Mouse (Mus musculus): ENCODE measurements at regions not wholly inside any gene's neighbourhood (a gene's known extent, or its start where the extent isn't known, plus 50 kb on each side); places are given as distances from the start of the nearest gene placed in this dataset.

DNA sequence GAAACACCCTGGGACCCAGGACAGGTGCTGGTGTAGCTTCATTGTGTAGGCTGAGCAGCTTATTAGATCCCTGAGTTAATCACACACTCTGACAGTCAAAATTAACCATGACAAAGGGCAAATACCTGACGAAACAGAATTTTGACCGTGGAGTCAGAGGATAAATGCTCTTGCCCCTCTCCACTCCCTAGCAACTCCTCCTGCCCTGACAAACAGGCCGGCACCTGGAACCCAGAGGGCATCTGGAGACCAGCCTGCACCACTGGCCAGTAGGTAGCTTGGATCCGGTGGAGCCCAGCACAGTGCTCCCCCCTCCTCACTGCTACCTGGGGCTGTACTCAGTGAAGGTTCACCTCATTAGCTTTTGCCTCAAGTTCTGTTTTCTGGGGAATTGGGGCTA lies 174.5 kb downstream of the Snx10 start:
- no peak for DNase-seq (ENCODE audit: low read depth in 2 of 2, low spot score in 2 of 2)

DNA sequence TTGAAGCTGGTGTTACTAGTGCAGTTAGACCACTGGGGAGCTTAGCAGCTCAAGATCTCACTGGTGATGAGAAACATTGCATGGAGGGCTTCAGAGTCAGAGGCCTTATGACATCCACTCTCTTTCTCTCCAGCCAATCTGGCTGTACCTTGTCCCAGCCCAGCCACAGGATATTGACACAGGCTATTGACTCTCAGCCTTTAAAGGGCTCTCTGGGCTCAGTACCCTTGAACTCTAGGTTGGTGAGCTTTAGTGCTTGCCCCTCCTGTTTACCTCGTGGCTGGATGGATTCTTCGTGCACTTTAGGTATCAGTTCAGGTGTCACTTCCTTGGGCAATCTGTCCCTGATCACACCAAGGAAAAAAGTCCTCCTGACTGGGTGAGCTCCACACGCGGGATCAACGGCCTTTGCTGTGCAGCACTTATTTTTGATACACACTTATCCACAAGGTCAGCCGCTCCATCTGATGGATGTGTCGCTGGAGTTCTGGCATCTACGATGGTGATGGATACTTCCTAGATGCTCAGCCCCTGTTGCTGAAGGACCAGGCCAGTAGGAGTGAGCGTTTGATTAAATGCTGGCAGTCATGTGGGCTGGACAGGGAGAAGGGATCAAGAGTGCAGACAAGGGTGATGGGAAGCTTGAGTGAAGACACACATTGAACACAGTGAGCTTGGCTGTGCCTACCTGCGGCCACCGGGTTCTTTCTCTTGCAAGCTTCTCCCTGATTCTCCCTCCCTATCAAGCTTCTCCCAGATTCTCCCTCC lies 177.7 kb downstream of the Snx10 start:
- DNase-seq (ENCODE audit: low read depth in 2 of 2, low spot score in 2 of 2), result no peak

DNA sequence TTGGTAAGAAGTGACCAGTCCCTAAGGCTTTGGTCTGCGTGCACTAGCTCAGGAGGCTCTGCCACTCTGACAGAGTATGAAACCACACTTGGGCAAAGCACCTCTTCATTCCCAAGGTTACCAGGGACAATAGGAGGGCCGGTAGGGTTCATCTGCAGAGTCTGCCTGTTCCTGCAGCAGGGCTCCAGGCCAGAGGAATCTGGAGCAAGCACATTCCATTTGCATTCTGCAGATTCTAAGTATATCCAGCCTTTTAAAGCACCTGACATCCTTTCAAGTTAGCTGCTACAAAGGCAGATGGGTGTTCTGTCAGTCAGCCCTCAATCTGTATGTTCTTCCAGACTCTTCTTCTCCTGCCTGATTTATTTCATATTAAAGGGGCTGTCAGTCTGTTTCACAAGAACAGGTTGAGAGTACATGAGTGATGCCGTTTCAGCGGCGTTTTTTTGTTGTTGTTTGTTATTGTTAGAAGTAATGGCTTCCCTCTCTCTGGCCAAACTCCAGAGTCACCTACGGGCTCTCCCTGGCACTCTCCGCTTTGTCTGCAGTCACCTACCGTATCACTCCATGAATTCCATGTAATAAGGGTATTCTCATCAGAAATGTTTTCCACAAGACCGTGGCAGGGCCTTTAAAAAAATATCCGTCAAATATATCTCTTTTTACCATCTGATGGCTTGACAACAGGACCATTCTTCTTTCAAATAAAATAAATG lies 178.9 kb downstream of the Snx10 start:
- DNase-seq (ENCODE audit: low read depth in 2 of 2, low spot score in 2 of 2), result no peak

DNA sequence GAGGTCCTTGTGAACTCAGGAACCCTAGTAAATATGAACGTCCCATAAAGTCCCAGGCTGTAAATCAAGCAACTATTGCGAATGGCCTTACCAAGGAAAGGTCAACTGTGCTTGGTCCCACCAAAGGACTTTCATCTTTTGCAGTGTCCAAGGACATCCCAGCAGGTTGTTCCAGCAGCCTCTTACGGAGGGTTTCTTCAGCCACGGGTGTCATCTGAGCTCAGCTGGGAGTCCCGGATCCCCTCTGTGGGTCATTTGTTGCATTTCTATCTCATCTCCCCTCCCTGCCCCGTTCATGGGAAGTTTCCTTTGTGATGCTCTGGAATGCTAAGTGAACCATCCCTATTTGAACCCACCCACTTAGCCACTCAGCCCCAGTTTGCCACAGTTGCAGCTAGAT lies 184.3 kb downstream of the Snx10 start:
- no peak for DNase-seq (ENCODE audit: low read depth in 2 of 2, low spot score in 2 of 2)

DNA sequence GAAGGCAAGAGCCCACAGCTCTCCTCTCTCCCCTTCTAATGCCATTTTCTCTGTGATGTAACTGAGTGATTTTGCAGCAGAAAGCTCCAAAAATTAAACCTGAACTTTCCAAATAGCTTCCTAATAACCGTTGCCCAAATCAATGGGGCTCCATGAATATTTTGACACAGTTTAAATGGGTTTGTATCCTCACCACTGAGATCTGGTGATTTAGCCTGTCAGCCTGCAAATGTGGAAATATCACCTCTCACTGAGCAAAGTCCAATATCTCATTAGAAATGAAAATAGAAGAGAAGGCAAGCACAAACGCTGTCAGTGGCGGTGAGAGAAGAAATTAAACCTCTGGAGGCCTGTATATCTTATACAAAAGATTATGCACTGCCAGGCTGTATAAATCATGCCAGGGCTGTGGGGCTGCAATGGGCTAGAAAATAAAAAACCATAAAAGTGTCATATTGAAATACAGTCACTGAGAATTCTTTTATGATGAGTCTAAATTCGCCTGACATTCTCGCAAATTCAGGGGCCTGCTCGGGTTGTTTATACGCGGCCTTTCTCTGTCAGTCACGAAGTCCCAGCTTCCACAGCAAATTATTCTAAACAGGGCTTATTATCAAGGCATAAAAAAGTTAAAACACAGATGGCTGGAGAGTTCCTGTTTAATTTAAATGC lies 185.1 kb downstream of the Snx10 start:
- no peak for DNase-seq (ENCODE audit: low read depth in 2 of 2, low spot score in 2 of 2)

DNA sequence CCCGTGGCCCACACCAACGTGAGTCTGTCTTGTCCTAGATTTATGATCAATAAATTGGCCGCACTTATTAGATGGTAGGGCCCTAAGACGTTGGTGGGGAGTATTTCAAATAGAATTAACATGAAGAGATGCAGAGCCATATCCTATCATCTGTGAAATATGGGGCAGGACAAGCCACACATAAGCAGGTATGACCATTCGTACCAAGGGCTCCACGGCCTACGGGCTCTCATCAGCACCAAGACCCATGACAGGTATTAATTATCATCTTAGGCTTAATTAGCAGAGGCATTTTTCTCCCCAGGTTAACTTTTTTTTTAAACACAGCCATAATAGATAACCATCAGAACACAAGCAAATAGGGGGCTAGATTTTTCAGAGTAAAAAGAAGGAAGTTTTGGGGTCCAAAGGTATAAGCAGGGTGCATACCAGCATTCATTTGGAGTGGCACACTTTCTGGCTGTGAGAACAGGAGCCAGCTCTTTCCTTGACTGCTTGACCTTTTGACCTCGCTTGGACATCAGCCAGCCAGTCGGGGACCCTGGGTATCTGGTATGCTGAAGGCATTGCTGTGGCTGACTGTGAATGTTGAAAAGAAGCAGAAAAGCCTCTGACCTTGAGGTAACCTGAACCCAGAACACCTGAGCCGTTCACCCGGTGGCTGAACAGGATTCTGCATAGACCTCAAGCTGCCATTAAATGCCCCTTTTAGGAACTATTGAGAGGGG lies 185.8 kb downstream of the Snx10 start:
- no peak for DNase-seq (ENCODE audit: low read depth in 2 of 2, low spot score in 2 of 2)

DNA sequence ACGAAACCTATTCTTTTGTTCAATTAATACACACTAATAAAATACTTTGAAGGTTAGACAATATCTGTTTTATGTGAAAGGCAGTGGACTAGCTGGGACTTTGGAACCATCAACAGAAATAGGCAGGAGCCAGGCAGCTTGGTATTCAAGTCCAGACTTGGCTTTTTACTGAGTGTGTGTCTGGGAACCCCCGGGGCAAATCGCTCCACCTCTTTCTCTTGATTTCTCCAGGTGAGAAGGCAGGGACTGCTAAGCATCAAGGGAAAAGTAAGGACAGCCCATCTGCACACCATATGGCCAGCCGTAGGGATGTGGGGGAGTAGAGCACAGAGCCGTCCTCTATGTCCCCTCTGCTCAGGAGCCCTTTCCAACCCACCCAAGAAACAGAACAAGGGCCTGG lies 186.5 kb downstream of the Snx10 start:
- DNase-seq (ENCODE audit: low read depth in 2 of 2, low spot score in 2 of 2), result no peak

DNA sequence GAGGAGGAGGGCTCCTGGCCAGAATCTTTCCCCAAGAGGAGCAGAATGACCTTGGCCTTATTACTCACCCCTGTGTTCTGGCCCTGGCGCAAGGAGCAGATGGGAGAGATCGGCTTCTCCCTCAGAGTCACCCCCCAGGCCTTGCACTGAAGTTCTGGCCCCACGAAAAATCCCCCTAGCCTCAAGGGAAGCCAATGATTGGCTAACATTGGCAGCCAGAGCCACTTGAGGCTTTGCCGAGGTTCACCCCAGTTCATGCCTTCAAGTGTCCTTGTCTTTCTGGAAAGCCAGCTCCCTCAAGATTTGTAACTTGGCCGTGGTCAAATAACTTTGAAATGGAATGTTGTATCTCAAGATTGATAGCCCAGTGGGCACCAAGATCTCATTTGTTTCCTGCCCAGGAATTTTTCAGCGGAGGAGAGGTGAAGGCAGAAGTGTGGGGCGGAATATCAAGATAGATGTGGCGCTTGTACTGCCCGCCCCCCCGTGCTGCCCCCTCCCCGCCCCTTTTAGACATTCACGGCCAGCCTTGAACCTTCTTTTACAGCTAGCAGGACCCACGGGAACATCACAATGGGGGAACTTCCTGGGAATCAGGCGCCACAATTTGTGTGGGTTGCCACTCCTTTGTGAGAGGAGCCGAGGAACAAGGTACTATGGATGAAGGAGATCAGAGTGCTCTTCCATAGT lies 187.4 kb downstream of the Snx10 start:
- DNase-seq (ENCODE audit: low read depth in 2 of 2, low spot score in 2 of 2), result no peak

DNA sequence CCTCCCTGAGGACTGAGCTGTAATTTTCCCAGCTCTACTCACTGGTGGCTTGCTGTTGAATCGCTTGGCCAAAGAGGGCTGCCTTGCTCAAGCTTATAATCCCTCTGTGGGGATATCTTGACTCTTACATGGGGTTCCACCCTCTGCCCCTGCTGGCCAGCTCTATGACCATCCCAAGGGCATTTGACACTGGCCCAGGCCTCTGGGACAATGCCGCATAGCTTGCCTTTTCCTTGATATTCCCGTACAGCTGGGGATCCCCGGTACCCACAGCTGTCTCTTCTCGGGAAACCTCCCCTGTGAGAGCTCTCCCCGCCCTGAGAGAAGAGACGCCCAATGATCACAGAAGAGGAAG lies 187.9 kb downstream of the Snx10 start:
- no peak for DNase-seq (ENCODE audit: low read depth in 2 of 2, low spot score in 2 of 2)

DNA sequence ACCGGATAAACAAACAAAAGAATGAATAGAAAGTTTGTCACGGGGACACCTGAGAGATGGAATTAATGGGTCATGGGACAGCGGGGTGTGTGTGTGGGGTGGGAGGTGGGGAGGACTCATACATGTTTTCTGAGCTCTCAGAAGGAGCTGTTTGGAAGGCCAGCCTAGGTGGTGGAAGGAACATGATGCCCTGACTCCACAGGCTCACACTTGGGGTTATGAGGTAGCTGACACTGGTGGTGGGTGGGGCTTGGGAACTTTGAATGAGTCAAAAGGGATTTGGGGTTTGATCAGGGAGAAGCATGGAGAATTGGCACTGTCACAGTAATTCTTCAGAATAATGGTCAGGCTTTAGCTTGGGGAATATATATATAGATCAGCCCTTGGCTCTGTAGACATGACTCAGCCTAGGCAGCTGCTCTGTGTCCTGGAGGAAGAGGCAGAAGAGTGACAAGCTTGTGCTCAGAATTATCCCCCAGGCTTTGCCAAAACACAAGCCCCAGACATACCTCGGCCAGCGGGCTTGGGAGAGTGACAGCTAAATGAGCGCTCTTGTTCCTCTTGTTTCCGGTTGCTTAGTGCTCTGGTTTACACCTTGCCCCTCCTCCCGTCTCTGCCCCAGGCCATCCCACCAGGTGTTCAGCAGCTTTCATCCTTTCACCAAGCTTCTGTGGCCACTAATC lies 191.6 kb downstream of the Snx10 start:
- DNase-seq (ENCODE audit: low read depth in 2 of 2, low spot score in 2 of 2), result no peak

DNA sequence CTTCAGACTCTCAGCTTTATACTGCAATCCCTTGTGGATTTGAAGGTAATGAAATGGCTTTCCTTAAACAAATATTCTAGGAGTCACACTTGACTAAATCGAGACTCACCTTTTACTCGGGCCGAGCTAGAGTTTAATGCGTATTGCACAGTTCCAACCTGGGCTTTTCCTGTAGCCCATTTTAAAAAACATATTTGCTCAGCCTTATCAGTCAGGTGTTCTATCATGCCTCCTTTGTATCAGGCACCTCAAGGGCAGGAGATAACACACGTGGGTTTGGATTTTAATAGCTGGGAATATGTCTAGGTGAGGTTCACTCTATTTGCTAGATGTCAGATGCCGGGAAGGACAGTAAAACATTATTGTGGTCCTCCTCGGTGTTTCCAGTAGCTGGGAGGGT lies 193.7 kb downstream of the Snx10 start:
- DNase-seq (ENCODE audit: low read depth in 2 of 2, low spot score in 2 of 2), result no peak

DNA sequence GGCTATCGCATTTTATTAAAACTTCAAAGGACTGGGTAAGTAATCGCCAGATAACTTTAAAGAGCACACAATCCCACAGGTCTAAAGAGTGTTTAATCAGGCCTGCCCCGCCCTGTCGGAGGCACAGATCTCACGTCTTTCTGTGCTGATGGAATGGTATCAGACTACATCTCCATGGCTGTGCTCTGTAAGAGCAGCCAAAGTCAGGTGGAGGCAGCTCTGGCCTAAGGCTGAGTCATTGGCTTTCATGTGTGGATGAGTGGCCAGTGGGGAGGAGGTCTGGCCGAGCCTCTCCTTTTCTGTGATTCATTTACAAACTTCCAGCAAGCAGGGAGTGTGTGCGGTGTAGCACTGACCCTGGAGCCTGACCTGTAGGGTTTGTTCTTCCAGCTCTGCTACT lies 197.0 kb downstream of the Snx10 start:
- no peak for DNase-seq (ENCODE audit: low read depth in 2 of 2, low spot score in 2 of 2)

DNA sequence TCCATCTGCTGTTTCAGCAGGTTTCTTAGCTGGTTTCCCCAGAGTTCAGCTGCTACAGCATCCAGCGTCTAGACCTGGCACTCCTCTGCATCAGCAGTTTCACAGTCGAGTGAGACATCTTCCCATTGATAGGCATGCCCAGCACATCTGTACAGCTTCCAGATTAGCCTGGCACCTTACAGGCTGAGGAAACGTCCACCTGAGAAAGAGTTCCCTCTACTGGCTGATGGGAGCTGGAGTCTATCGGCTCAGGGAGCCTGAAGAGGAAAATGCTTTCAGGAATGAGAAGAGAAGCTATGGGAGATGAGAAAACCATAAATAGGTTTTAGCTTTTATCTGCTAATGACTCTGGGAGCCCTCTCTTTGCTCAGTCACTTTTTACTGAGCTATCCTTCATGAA lies 199.4 kb downstream of the Snx10 start:
- no peak for DNase-seq (ENCODE audit: low read depth in 2 of 2, low spot score in 2 of 2)

DNA sequence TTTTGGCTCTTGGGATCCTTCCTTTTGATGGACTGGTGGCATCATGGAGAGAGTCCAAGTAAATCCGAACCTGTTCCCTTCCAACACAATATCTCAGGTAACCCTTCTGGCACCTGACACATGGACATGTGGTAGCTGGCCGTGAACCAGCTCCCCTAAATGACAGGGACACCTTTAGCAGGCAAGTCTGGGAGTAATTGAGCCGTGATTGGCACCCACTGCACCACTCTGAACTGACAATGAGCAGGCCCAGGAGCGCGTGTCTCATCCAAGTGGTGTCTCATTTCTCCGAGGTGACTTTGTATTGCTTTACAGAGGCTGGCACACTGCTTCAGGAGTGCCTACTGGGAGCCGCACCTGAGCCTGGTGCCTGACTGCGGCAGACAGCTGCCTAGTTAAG lies 203.5 kb downstream of the Snx10 start:
- DNase-seq (ENCODE audit: low read depth in 2 of 2, low spot score in 2 of 2), result no peak

DNA sequence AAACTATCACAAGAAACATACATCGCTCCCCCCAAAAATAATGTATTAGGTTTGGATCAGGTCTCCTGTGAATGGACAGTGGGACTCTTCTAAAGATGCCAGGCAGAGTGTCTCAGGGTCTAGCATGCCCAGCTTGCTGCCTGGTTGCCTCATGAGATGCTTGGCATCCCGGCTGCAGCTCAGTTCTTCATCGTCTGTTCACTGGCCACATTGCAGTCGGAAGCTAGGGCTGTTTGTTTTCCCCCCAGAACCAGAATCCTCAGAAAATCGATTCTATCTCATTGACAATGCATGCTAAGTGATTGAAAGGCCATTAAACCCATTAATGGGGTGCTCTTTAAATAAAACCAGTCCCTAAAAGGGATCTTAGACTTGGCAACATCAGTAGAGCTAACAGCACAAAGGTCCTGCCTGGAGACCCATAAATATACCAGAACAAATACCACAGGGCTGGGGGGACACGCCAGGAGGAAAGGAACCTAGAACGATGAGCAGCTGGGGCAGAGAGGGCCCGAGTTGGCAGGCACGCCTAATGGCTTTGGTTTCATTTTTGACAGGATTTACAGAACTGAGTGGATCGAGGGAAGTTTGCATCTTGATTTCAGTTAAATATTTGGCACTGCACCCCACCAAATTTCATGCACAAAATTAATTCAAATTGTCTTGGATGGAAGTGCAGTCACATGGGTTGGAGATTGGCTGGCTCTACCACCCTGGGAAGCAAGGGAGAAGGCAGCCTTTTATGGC lies 205.3 kb downstream of the Snx10 start:
- no peak for DNase-seq (ENCODE audit: low read depth in 2 of 2, low spot score in 2 of 2)

DNA sequence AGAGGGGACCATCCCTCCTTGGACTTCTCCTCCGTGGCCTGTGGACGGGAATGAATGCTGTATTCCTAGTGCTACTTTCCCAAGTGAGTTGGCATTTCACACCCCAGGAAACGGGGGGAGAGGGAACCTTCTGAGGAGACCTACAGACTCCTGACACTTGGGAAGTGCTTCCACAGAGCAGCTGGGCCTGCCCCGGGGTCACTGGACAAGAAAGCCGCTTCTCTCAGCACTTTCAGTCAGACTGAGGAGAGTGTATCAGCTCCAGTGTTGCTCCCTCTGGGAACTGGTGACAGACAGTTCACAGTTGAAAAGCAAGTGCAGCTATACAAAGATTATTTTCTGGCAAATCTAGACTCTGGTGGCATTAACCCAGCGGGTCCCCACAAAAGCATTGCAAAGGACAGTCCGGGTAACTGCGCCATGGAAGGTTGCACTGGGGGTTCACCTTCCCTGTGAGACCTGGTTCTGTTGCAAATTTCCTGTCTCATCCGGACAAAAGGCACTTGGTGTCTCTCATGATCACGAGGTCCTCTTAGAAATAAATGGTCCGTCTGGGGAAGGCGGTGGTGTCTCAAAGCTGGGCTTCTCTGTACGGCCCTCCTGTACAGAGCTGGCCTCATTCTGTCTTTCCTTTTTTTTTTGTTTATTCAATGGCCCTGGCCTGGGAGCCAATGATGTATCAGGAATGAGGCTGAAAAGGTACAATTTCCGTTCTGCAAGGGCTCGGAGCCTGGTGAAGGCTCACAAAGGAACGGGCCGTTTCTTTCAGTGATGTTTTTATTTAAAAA lies 207.1 kb downstream of the Snx10 start:
- DNase-seq (ENCODE audit: low read depth in 2 of 2, low spot score in 2 of 2), result no peak

DNA sequence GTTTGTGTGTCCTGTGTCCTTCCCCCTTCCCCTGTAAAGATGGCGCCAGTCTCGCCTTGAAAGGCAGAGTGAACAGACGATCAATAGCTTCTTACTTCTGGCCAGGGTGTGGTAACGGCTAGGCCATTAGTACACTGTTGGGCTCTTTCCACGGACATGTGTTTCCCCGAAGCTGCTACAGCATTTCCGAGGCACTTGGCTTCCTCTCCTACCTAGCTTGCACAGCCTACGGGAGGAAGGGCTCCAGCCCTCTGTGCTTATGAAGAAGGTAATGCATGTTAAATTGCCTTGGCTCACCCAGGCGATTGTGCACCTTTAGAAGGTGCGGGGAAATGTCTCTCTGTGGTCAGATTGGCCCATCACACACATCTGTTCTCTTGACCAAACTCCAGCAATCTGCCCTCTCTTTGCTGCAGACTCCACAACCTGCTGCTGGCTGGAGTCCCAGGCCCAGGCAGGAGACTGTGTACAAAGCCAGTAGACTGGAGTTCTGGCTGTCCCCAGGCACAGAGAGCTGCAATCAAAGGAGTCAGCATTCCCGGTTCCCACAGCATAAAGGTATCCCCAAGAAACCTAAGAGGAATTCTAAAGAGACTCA lies 208.7 kb downstream of the Snx10 start:
- DNase-seq (ENCODE audit: low read depth in 2 of 2, low spot score in 2 of 2), result no peak

DNA sequence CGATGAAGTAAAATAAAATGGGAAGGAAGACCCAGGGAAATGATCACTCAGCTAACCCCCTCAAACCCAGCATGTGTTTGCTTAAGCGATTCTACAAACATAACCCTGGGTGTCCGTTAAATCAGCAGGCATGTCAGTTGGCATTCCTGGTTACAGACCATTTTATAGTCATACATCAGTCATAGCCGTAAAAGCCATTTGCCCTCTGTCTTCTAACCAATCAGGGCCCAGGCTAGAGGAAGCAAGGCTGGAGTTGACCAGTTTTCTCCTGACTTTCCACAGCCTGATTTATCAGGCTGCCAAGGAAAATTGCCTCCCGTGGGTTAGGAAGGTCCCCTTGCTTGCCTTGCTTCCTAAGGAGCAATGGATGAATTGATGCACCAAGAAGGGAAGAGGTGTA lies 212.3 kb downstream of the Snx10 start:
- DNase-seq (ENCODE audit: low read depth in 2 of 2, low spot score in 2 of 2), result no peak
